Mouse (Mus musculus): ENCODE measurements around the gene Stac3.

The Stac3 gene

GRCm38 (mm10) chr10:127509051-127509836, 7.8 kb downstream of the Stac3 start:
- DNase-seq (ENCODE audit: extremely low spot score, low read depth, low spot score) = peak; percentile 94

- DNase-seq (ENCODE audit: extremely low spot score, low read depth, low spot score) = no peak
Measured at GRCm38 (mm10) chr10:127509837-127510701, 8.6 kb downstream of the Stac3 start.

DNA sequence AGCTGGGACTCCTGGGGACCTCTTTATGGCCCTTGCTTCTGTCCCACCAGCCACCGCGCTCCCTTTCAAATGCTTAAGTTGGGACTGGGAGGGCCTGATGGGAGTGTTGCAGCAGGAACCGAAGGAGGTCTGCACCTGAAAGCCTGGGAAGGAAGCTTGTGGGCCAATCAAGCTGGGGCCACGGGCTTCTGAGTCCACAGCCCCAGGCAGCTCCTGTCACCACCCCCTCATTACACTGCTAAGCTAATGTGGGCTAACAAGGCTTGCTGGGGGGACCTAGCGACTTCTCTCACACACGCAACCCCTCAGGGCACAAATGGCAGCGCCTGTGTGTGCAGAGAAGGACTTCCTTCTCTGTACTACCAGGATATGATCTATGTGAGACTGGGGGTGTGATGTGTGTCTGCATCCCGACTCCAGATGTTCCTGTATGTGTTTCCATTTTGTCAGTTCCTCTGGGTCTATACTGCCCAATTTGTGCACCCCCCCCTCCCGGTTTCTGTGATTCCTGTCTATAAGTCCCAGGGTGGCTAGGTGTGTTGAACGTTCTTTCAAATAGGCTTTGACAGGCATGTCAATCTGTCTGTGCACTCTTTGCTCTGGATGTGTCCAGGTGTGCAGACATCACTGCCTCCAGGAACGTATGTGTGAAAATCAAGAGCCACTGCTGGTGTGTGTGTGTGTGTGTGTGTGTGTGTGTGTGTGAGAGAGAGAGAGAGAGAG, 9.6 kb downstream of the Stac3 start:
- DNase-seq (ENCODE audit: extremely low spot score, low read depth, low spot score) = no peak

DNA sequence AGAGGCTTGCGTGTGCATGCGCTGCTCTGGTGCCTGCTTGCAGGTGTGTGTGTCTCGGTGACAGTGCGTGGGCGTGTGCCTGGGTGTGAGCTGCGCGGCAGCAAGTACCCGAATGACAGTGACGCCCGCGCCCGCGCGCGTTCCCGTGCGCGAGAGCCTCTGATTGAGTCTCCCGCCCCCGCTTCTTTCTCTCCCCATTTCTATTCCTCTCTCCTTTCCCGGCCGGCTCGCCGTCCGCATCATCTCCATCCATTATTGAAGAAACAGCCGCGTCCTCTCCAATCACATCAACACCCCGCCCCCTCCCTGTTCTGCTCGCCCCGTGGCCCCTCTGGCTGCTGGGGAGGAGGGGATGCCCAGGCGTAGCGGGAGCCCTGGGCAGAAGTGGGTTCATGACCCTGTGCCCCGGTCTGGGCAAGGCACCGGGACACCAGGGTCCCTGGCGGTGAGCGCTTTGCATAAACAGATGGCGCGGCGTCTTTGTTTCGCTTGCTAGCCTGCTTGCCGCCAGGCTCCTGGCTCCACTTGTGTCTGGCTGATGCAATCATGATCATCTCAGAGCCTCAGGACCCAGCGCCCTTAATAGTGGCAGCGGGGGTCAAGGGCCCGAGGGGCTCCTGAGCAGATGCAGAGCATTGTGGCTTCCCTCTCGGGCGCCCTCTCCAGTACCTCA, 10.3 kb downstream of the Stac3 start:
- DNase-seq (ENCODE audit: extremely low spot score, low read depth, low spot score) = no peak

GRCm38 (mm10) chr10:127512307-127512666, 10.8 kb downstream of the Stac3 start:
- DNase-seq (ENCODE audit: extremely low spot score, low read depth, low spot score) = no peak

DNA sequence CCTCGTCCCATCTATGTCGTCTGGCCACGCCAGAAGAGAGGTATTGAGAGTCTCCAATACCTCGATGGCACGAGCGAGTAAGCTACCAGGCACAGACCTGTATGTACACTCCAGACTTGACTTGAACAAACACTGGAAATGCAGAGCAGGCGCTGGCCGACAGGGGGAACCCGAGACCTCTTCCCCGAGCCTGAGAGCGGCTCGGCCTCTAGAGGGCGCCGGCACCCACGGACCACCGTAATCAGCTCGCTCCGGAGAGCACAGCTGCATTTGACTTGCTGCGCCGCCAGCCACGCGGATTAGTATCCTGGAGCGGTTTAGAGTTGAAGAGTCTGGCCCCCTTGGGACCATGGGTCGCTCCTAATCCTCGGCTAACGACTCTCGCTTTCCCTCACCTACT, 11.3 kb downstream of the Stac3 start:
- DNase-seq (ENCODE audit: extremely low spot score, low read depth, low spot score) = no peak

GRCm38 (mm10) chr10:127513501-127514091, 12.1 kb downstream of the Stac3 start:
- no peak for DNase-seq (ENCODE audit: extremely low spot score, low read depth, low spot score)

GRCm38 (mm10) chr10:127514111-127514698, 12.7 kb downstream of the Stac3 start:
- DNase-seq (ENCODE audit: extremely low spot score, low read depth, low spot score) = no peak

GRCm38 (mm10) chr10:127514764-127515163, 13.3 kb downstream of the Stac3 start, which contains the start of gene Ndufa4l2:
Ndufa4l2 (plus strand) TSS chr10:127514967.
- DNase-seq (ENCODE audit: extremely low spot score, low read depth, low spot score) = no peak

GRCm38 (mm10) chr10:127515271-127515982, 13.9 kb downstream of the Stac3 start:
- no peak for DNase-seq (ENCODE audit: extremely low spot score, low read depth, low spot score)

- no peak for DNase-seq (ENCODE audit: extremely low spot score, low read depth, low spot score)
Measured at GRCm38 (mm10) chr10:127515983-127516459, 14.5 kb downstream of the Stac3 start.

GRCm38 (mm10) chr10:127516576-127517260, 15.2 kb downstream of the Stac3 start:
- no peak for DNase-seq (ENCODE audit: extremely low spot score, low read depth, low spot score)

DNA sequence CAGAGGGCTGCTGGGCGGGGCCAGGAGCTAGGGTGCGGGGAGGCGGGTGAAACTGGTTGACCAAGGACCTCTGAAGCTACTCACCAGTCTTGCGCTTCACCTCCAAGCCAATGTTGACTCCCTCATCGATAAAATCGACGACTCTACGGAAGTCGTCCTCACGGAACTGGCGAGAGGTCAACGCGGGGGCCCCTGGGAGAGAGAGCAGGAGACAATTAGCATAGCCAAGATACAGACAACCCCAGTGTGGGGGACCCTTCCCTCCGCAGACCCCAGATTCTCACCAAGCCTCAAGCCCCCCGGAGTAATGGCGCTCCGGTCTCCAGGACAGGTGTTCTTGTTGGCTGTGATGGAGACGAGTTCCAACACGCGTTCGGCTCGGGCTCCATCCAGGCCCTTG, 16.5 kb downstream of the Stac3 start:
- no peak for DNase-seq (ENCODE audit: extremely low spot score, low read depth, low spot score)

- no peak for DNase-seq (ENCODE audit: extremely low spot score, low read depth, low spot score)
Measured at GRCm38 (mm10) chr10:127519041-127519701, 17.7 kb downstream of the Stac3 start.

- DNase-seq (ENCODE audit: extremely low spot score, low read depth, low spot score) = no peak
Measured at GRCm38 (mm10) chr10:127519903-127520713, 18.6 kb downstream of the Stac3 start.

- DNase-seq (ENCODE audit: extremely low spot score, low read depth, low spot score) = no peak
Measured at GRCm38 (mm10) chr10:127520714-127521357, 19.4 kb downstream of the Stac3 start.

DNA sequence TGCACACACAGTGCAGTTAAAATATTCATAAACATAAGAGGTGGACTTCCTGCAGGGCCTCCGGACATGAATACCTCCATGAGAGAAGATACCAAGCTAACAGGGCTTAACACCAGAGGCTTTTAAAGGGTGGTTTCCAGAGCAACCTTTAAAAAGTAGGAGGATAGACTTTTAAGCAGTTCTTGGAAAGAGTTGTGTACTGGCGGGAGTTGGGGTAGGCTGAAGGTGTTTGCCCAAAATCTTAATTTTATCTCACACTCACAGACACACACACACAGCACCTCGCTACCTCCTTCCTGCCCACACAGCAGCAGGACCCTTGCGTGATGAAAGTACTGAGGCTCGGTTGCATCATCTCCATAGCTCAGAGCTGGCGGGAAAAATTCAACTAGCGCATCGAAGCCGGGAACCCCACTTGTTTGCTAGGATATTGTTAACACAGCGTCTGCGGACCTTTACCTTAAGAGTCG, 20.2 kb downstream of the Stac3 start:
- no peak for DNase-seq (ENCODE audit: extremely low spot score, low read depth, low spot score)

Measured in hindlimb bud, embryonic 11.5 days (tissue).